Mouse (Mus musculus) bone marrow macrophage, adult 2 months (primary cell): Measurements from ENCODE around the gene Zbtb4. TPM values are rescaled to one million over a fixed set of nuclear protein-coding genes. Genes with fewer than 3 reads are reported as not detected.

ENCODE experiments used
- H3K27ac ChIP-seq: 2 replicates; pipeline ENCODE4 v1.5.1; 2012; ENCODE audit warnings: low read depth, low read length; ENCODE audit not compliant: insufficient read depth
- H3K4me1 ChIP-seq: 2 replicates; pipeline ENCODE4 v1.6.1; 2012; ENCODE audit warnings: low read length; ENCODE audit not compliant: control insufficient read depth, insufficient read depth
- H3K4me3 ChIP-seq: 2 replicates; pipeline ENCODE4 v1.5.1; 2012; ENCODE audit warnings: mild to moderate bottlenecking, low read length, moderate library complexity; ENCODE audit not compliant: insufficient read depth
- CTCF ChIP-seq: IDR thresholded peaks from 2 replicates; pipeline ENCODE4 v1.5.1; 2012; ENCODE audit warnings: low read depth, mild to moderate bottlenecking, low read length, moderate library complexity
- POLR2A ChIP-seq: IDR thresholded peaks from 2 replicates; pipeline ENCODE4 v1.6.1; 2012; ENCODE audit warnings: mild to moderate bottlenecking, low read depth, low read length, borderline replicate concordance
- polyA plus RNA-seq: library from polyadenylated mRNA; stranded (reverse); fragments of >200 nt; gene quantifications from 2 replicates; pipeline ENCODE4 v1.2.4, GENCODE M21; 2012; ENCODE audit not compliant: missing spikeins, insufficient read depth, insufficient read length

The Zbtb4 gene
- polyA plus RNA-seq, 1 experiment = 38.2 TPM

GRCm38 (mm10) chr11:69833554-69833953 lies 67.8 kb downstream of the Zbtb4 start:
- Histone ChIP-seq H3K4me1 (0 out of 2 replicates have a peak, but pooled peaks cover 2% of the 10 kb centered on the region), H3K4me3 (no peak overlapping the region), H3K27ac (no peak overlapping the region)
- TF ChIP-seq POLR2A (no peak), CTCF (no peak)

Other genes starting within 250 kb of the Zbtb4 start
- gene Dnah2, start 216.8 kb upstream of the Zbtb4 start, polyA plus RNA-seq = 0.72 and 0.76 TPM in 2 replicates
- 0.33 TPM in 1 of 2 replicates, not detected in the other for gene Efnb3, start 205.7 kb upstream of the Zbtb4 start, polyA plus RNA-seq
- 8.2 and 8.8 TPM in 2 replicates for gene Wrap53, start 185.7 kb upstream of the Zbtb4 start, polyA plus RNA-seq
- gene Trp53, start 185.6 kb upstream of the Zbtb4 start, polyA plus RNA-seq = 76.1 and 79.7 TPM in 2 replicates
- gene Atp1b2, start 160.0 kb upstream of the Zbtb4 start, polyA plus RNA-seq = not detected in 2 replicates
- not detected in 2 replicates for gene Shbg, start 148.0 kb upstream of the Zbtb4 start, polyA plus RNA-seq
- gene Sat2, start 143.9 kb upstream of the Zbtb4 start, polyA plus RNA-seq = 2.5 and 4.3 TPM in 2 replicates
- gene Fxr2, start 132.9 kb upstream of the Zbtb4 start, polyA plus RNA-seq = 54.1 and 64.6 TPM in 2 replicates
- not detected in 2 replicates for gene Sox15, start 110.6 kb upstream of the Zbtb4 start, polyA plus RNA-seq
- gene Mpdu1, start 103.3 kb upstream of the Zbtb4 start, polyA plus RNA-seq = 64.2 and 68.9 TPM in 2 replicates
- gene Cd68, start 99.8 kb upstream of the Zbtb4 start, polyA plus RNA-seq = 1,401 and 1,598 TPM in 2 replicates
- 303 and 319 TPM in 2 replicates for gene Eif4a1, start 93.5 kb upstream of the Zbtb4 start, polyA plus RNA-seq
- gene Senp3, start 83.8 kb upstream of the Zbtb4 start, polyA plus RNA-seq = 120 and 131 TPM in 2 replicates
- gene Tnfsf13, start 80.1 kb upstream of the Zbtb4 start, polyA plus RNA-seq = 20.8 and 23.9 TPM in 2 replicates
- 97.6 and 101 TPM in 2 replicates for gene Tnfsf12, start 70.1 kb upstream of the Zbtb4 start, polyA plus RNA-seq
- gene Tnfsfm13, start 69.8 kb upstream of the Zbtb4 start, polyA plus RNA-seq = 43.9 and 59.4 TPM in 2 replicates
- gene Polr2a, start 7.3 kb upstream of the Zbtb4 start, polyA plus RNA-seq = 46.5 and 69.7 TPM in 2 replicates
- gene Slc35g3, start 3.9 kb upstream of the Zbtb4 start, polyA plus RNA-seq = not detected in 2 replicates
- 1.0 and 1.8 TPM in 2 replicates for gene Chrnb1, start 30.0 kb downstream of the Zbtb4 start, polyA plus RNA-seq
- 27.9 and 29.7 TPM in 2 replicates for gene Fgf11, start 35.9 kb downstream of the Zbtb4 start, polyA plus RNA-seq
- gene Tmem102, start 39.7 kb downstream of the Zbtb4 start, polyA plus RNA-seq = not detected in 2 replicates
- gene Gm39566, start 49.4 kb downstream of the Zbtb4 start, polyA plus RNA-seq = not detected in 2 replicates
- not detected in 2 replicates for gene Spem2, start 52.6 kb downstream of the Zbtb4 start, polyA plus RNA-seq
- gene Spem1, start 56.3 kb downstream of the Zbtb4 start, polyA plus RNA-seq = not detected in 2 replicates
- 9.9 and 10.9 TPM in 2 replicates for gene Nlgn2, start 71.9 kb downstream of the Zbtb4 start, polyA plus RNA-seq
- 253 and 279 TPM in 2 replicates for gene Tmem256, start 72.6 kb downstream of the Zbtb4 start, polyA plus RNA-seq
- 58.6 and 68.1 TPM in 2 replicates for gene Plscr3, start 80.5 kb downstream of the Zbtb4 start, polyA plus RNA-seq
- gene Tnk1, start 92.8 kb downstream of the Zbtb4 start, polyA plus RNA-seq = not detected in 2 replicates
- not detected in 2 replicates for gene Tmem95, start 112.1 kb downstream of the Zbtb4 start, polyA plus RNA-seq
- gene Kctd11, start 115.5 kb downstream of the Zbtb4 start, polyA plus RNA-seq = 6.3 and 7.1 TPM in 2 replicates
- gene Acap1, start 129.6 kb downstream of the Zbtb4 start, polyA plus RNA-seq = 0.66 TPM in 1 of 2 replicates, not detected in the other
- gene 2810408A11Rik, start 135.1 kb downstream of the Zbtb4 start, polyA plus RNA-seq = 1.4 TPM in 1 of 2 replicates, not detected in the other
- gene Neurl4, start 135.2 kb downstream of the Zbtb4 start, polyA plus RNA-seq = 15.8 and 16.9 TPM in 2 replicates
- gene Gps2, start 148.0 kb downstream of the Zbtb4 start, polyA plus RNA-seq = 92.8 and 103 TPM in 2 replicates
- 326 and 347 TPM in 2 replicates for gene Eif5a, start 156.0 kb downstream of the Zbtb4 start, polyA plus RNA-seq
- not detected in 2 replicates for gene Ybx2, start 169.9 kb downstream of the Zbtb4 start, polyA plus RNA-seq
- gene Slc2a4, start 182.3 kb downstream of the Zbtb4 start, polyA plus RNA-seq = not detected in 2 replicates
- not detected in 2 replicates for gene Cldn7, start 198.9 kb downstream of the Zbtb4 start, polyA plus RNA-seq
- 176 and 194 TPM in 2 replicates for gene Ctdnep1, start 215.2 kb downstream of the Zbtb4 start, polyA plus RNA-seq
- gene Elp5, start 216.6 kb downstream of the Zbtb4 start, polyA plus RNA-seq = 41.4 and 49.8 TPM in 2 replicates
- 1,001 and 1,002 TPM in 2 replicates for gene Gabarap, start 225.2 kb downstream of the Zbtb4 start, polyA plus RNA-seq
- 77.6 and 78.1 TPM in 2 replicates for gene Phf23, start 229.9 kb downstream of the Zbtb4 start, polyA plus RNA-seq
- gene Dvl2, start 234.7 kb downstream of the Zbtb4 start, polyA plus RNA-seq = 20.4 and 25.8 TPM in 2 replicates
- gene Acadvl, start 249.5 kb downstream of the Zbtb4 start, polyA plus RNA-seq = 46.4 and 51.3 TPM in 2 replicates